Mouse (Mus musculus): ENCODE results near the gene Ffar3. TPM values are rescaled to one million over a fixed set of nuclear protein-coding genes. Genes with fewer than 3 reads are reported as not detected.

The Ffar3 gene
- polyA plus RNA-seq, 1 experiment from 2014 or later: not detected

DNA sequence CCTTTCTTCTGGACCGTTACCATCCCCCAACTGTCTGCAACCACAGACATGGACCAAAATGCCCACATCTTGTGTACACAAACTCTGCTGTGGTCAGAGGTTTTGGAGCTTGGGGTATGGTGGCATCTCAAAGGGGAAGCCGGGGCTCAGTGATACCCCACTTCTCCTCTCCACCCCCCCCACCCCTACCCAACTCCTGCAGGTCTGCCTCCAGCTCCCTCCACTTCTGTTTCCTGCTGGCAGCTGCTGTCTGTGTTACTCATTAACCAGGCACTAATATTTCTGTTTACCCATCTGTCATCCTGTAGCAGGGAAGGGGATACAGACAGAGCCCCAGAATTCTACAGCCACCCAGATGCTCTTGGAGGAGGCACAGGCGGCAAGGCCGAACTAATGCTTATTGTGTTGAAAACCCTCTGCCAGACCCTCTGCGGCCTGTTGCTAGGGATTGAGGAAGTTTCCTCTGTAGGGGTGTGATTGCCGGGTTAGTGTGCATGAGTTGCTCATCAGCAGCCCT is 43.6 kb downstream of the Ffar3 start:
- no peak for ATAC-seq (ENCODE audit: low FRiP score, low read depth)
- H3K9me3 ChIP-seq: no peaks in the 10 kb centered on the region
- H3K36me3 ChIP-seq: no peaks in the 10 kb centered on the region
- H3K4me2 ChIP-seq (replicated peaks): no peak overlapping the region
- no peak overlapping the region for H3K4me3 ChIP-seq
- H3K9ac ChIP-seq: no peak overlapping the region
- no peaks in the 10 kb centered on the region for H3K27me3 ChIP-seq
- 58% methylated on average over 6 of the region's 6 CpGs for WGBS
- H3K4me1 ChIP-seq: peaks cover 5% of the 10 kb centered on the region
- no peak overlapping the region for H3K27ac ChIP-seq

DNA sequence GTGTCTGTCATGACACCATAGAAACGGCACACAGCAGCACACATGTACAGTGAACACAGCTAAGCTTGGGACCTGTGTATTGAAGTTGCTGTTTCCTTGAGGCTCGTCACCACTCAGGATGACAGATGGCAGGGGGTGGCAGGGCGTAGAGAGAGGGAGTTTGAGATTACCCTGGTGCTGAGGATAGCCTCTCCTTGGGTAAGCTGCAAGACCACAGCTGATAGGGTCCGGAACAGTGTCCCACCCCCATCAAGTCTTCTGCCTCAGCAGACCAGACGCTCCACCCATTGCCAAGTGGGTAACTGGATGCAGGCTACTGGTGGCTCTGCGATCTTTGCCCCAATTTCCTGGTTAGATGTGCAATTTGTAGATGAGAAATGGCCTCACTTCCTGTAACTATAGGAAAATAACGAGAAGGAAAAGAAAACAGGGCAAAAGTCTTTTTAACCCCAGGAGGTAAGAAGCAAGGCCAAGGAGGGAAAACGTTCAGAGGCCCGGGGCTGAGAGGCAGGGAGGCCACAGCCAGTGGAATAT is 44.2 kb downstream of the Ffar3 start:
- Histone ChIP-seq H3K4me1 (peaks cover 5% of the 10 kb centered on the region), H3K4me3 (no peak overlapping the region), H3K4me2 (replicated peaks) (no peak overlapping the region), H3K9ac (no peak overlapping the region), H3K36me3 (no peaks in the 10 kb centered on the region), H3K27me3 (no peaks in the 10 kb centered on the region), H3K9me3 (no peaks in the 10 kb centered on the region), H3K27ac (no peak overlapping the region)
- 49% methylated on average over 9 of the region's 9 CpGs for WGBS
- no peak for ATAC-seq (ENCODE audit: low FRiP score, low read depth)

DNA sequence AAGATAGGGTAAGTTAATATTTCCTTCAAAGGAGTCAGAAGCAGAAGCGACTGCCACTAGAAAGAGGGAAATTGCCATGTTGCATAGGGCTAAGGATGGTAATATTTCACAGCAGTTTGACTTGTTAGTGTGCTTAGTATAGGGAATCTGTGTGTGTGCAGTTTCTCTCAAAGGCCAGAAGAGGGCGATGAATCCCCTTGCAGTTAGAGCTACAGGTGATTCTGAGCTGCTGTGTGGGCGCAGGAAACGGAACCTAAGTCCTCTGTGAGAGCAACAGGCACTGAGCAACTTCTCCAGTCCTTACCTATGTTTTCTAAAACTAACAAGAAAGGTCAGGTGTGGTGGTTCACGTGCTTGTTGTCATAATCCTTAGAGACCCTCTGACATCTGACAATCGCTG is 45.7 kb downstream of the Ffar3 start:
- Histone ChIP-seq H3K27me3 (no peaks in the 10 kb centered on the region), H3K4me2 (replicated peaks) (no peak overlapping the region), H3K4me1 (peaks cover 5% of the 10 kb centered on the region), H3K9me3 (no peaks in the 10 kb centered on the region), H3K4me3 (no peak overlapping the region), H3K27ac (no peak overlapping the region), H3K36me3 (no peaks in the 10 kb centered on the region), H3K9ac (no peak overlapping the region)
- no peak for ATAC-seq (ENCODE audit: low FRiP score, low read depth)
- 53% methylated on average over 6 of the region's 6 CpGs for WGBS

DNA sequence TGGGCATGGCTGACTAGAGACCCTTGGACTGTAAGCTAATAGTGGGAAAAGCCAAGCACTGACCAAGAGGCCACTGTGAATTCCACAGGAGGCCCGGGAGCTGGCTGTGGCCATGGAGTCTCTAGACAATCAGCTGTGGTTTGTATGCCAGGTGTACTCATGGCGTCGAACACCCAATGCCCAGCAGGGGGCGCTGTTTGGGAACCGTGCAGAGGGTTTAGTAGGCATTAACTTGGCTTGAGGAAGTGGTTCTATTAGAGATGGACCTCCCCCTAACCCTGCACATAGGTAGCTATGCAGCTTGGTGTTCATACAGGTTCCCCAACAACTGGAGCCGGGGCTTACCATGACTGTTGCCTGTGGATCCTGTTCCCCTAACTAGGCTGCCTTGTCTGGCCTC is 50.1 kb downstream of the Ffar3 start:
- Histone ChIP-seq H3K4me3 (no peak overlapping the region), H3K4me1 (no peaks in the 10 kb centered on the region), H3K36me3 (no peaks in the 10 kb centered on the region), H3K4me2 (replicated peaks) (no peak overlapping the region), H3K27ac (no peak overlapping the region), H3K9me3 (no peaks in the 10 kb centered on the region), H3K9ac (no peak overlapping the region), H3K27me3 (no peaks in the 10 kb centered on the region)
- ATAC-seq (ENCODE audit: low FRiP score, low read depth): no peak
- WGBS: 51% methylated on average over 6 of the region's 6 CpGs

Other genes with a start within 250 kb of the Ffar3 start
- 1.5 and 1.7 TPM in 2 replicates for gene Upk1a, start 243.3 kb downstream of the Ffar3 start, polyA plus RNA-seq (2015; fragmentation: Nextera tagmentation; extraction: Ambion mirVana)
- gene Cox6b1, start 230.0 kb downstream of the Ffar3 start, polyA plus RNA-seq (2015; fragmentation: Nextera tagmentation; extraction: Ambion mirVana): 766 and 797 TPM in 2 replicates
- gene Etv2, start 220.3 kb downstream of the Ffar3 start, polyA plus RNA-seq (2015; fragmentation: Nextera tagmentation; extraction: Ambion mirVana): not detected in 2 replicates
- gene Rbm42, start 205.9 kb downstream of the Ffar3 start, polyA plus RNA-seq (2015; fragmentation: Nextera tagmentation; extraction: Ambion mirVana): 127 and 130 TPM in 2 replicates
- 45.3 and 50.0 TPM in 2 replicates for gene Haus5, start 191.2 kb downstream of the Ffar3 start, polyA plus RNA-seq (2015; fragmentation: Nextera tagmentation; extraction: Ambion mirVana)
- not detected in 2 replicates for gene Pmis2, start 184.6 kb downstream of the Ffar3 start, polyA plus RNA-seq (2015; fragmentation: Nextera tagmentation; extraction: Ambion mirVana)
- gene 2200002J24Rik, start 157.3 kb downstream of the Ffar3 start, polyA plus RNA-seq (2015; fragmentation: Nextera tagmentation; extraction: Ambion mirVana): not detected in 2 replicates
- gene Atp4a, start 144.0 kb downstream of the Ffar3 start, polyA plus RNA-seq (2015; fragmentation: Nextera tagmentation; extraction: Ambion mirVana): 0.09 and 0.40 TPM in 2 replicates
- 187 and 189 TPM in 2 replicates for gene Tmem147, start 126.6 kb downstream of the Ffar3 start, polyA plus RNA-seq (2015; fragmentation: Nextera tagmentation; extraction: Ambion mirVana)
- 0.51 and 0.71 TPM in 2 replicates for gene Gapdhs, start 112.5 kb downstream of the Ffar3 start, polyA plus RNA-seq (2015; fragmentation: Nextera tagmentation; extraction: Ambion mirVana)
- 1.6 and 2.2 TPM in 2 replicates for gene Sbsn, start 104.7 kb downstream of the Ffar3 start, polyA plus RNA-seq (2015; fragmentation: Nextera tagmentation; extraction: Ambion mirVana)
- gene Dmkn, start 92.4 kb downstream of the Ffar3 start, polyA plus RNA-seq (2015; fragmentation: Nextera tagmentation; extraction: Ambion mirVana): 7.3 and 11.9 TPM in 2 replicates
- gene Krtdap, start 68.3 kb downstream of the Ffar3 start, polyA plus RNA-seq (2015; fragmentation: Nextera tagmentation; extraction: Ambion mirVana): 51.5 and 65.4 TPM in 2 replicates
- gene Ffar2, start 32.4 kb downstream of the Ffar3 start, polyA plus RNA-seq (2015; fragmentation: Nextera tagmentation; extraction: Ambion mirVana): not detected in 2 replicates
- not detected in 2 replicates for gene Ffar1, start 5.4 kb upstream of the Ffar3 start, polyA plus RNA-seq (2015; fragmentation: Nextera tagmentation; extraction: Ambion mirVana)
- gene Cd22, start 24.2 kb upstream of the Ffar3 start, polyA plus RNA-seq (2015; fragmentation: Nextera tagmentation; extraction: Ambion mirVana): 0.09 and 0.32 TPM in 2 replicates
- 0.38 and 0.42 TPM in 2 replicates for gene Mag, start 58.7 kb upstream of the Ffar3 start, polyA plus RNA-seq (2015; fragmentation: Nextera tagmentation; extraction: Ambion mirVana)
- gene Hamp2, start 68.5 kb upstream of the Ffar3 start, polyA plus RNA-seq (2015; fragmentation: Nextera tagmentation; extraction: Ambion mirVana): not detected in 2 replicates
- not detected in 2 replicates for gene Hamp, start 87.9 kb upstream of the Ffar3 start, polyA plus RNA-seq (2015; fragmentation: Nextera tagmentation; extraction: Ambion mirVana)
- gene Usf2, start 100.6 kb upstream of the Ffar3 start, polyA plus RNA-seq (2015; fragmentation: Nextera tagmentation; extraction: Ambion mirVana): 27.9 and 28.7 TPM in 2 replicates
- gene Lsr, start 117.3 kb upstream of the Ffar3 start, polyA plus RNA-seq (2015; fragmentation: Nextera tagmentation; extraction: Ambion mirVana): 25.4 and 25.9 TPM in 2 replicates
- gene Fam187b, start 117.6 kb upstream of the Ffar3 start, polyA plus RNA-seq (2015; fragmentation: Nextera tagmentation; extraction: Ambion mirVana): 0.70 and 0.78 TPM in 2 replicates
- gene Fxyd5, start 186.3 kb upstream of the Ffar3 start, polyA plus RNA-seq (2015; fragmentation: Nextera tagmentation; extraction: Ambion mirVana): 17.1 and 18.3 TPM in 2 replicates
- 20.0 and 21.3 TPM in 2 replicates for gene Fxyd7, start 195.3 kb upstream of the Ffar3 start, polyA plus RNA-seq (2015; fragmentation: Nextera tagmentation; extraction: Ambion mirVana)
- gene Fxyd1, start 201.0 kb upstream of the Ffar3 start, polyA plus RNA-seq (2015; fragmentation: Nextera tagmentation; extraction: Ambion mirVana): 61.7 and 71.2 TPM in 2 replicates
- 0.59 and 0.67 TPM in 2 replicates for gene Lgi4, start 203.2 kb upstream of the Ffar3 start, polyA plus RNA-seq (2015; fragmentation: Nextera tagmentation; extraction: Ambion mirVana)
- gene Fxyd3, start 220.5 kb upstream of the Ffar3 start, polyA plus RNA-seq (2015; fragmentation: Nextera tagmentation; extraction: Ambion mirVana): 32.9 and 34.8 TPM in 2 replicates